Mouse (Mus musculus): ENCODE data around the gene Atp5f1.
"Not testable (repeated sequence)": the region's sequence is repeated elsewhere in the genome, so short reads cannot be mapped to it uniquely, and the experiment has no call there.

Atp5f1 gene

GRCm38 (mm10) chr3:105931095-105931494 lies 28.8 kb downstream of the Atp5f1 start:
- no peak for DNase-seq (ENCODE audit: low read depth in 2 of 2, low spot score in 2 of 2)

DNA sequence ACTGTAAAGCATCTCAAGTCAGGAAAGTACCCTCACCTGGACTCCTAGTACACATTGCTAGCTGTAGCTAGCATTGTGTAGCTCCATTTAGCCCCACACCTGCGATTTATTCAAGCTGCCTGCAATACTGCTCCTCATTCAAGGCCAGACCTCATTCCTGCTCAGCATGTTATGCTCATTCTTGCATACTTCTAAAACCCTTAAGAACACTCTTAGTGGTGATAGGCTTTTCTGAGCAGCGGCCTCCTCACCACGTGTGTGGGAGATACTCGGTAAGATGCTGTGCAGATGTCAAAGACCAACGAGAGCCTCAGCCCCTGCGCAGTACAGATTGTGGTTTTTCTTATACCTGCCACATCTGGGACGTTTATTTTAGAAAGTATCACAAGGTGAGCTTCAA lies 30.1 kb downstream of the Atp5f1 start:
- no peak for DNase-seq (ENCODE audit: low read depth in 2 of 2, low spot score in 2 of 2)

DNA sequence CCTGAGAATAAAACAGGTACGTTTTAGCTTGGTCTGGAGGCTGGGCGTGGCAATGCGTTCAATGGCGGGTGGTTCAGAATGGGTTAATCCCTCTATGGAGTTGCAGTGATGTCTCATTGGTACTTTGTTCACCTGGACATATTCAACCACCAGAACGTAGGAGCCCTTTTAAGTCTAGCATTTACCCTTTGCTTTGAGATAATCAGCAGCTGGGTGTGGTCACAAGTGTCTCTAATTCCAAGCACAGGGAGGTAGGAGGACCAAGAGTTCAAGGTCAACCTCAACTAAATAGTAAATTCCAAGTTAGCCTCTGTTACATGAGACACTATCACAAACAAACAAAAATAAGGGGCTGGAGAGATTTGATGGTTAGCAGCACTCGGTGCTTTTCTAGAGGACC lies 31.1 kb downstream of the Atp5f1 start:
- DNase-seq (ENCODE audit: low read depth in 2 of 2, low spot score in 2 of 2), result no peak

GRCm38 (mm10) chr3:105928195-105928569 lies 31.7 kb downstream of the Atp5f1 start:
- DNase-seq (ENCODE audit: low read depth in 2 of 2, low spot score in 2 of 2), result no peak

- no peak for DNase-seq (ENCODE audit: low read depth in 2 of 2, low spot score in 2 of 2)
These were observed 32.2 kb downstream of the Atp5f1 start for GRCm38 (mm10) chr3:105927561-105928194.

DNA sequence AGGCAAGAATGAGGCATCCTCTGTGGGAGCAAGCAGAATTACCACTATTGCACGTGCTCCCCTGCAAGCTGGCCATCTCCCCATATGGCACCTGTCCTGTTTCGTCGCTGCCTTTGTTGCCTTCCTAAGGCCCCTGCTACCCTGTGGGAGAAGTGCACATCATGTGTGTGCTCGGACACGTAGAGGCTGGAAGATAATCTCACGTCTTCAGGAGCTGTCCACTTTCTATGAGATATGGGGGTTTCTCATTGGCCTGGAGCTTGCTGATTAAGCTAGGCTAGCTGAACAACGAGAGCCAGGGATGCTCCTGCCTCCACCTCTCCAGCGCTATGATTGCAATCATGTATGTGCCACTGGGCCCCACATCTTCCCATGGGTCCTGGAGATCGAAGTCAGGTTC lies 35.3 kb downstream of the Atp5f1 start:
- no peak for DNase-seq (ENCODE audit: low read depth in 2 of 2, low spot score in 2 of 2)

GRCm38 (mm10) chr3:105921959-105922358 lies 37.9 kb downstream of the Atp5f1 start:
- no peak for DNase-seq (ENCODE audit: low read depth in 2 of 2, low spot score in 2 of 2)

- not testable (repeated sequence) for DNase-seq (ENCODE audit: low read depth in 2 of 2, low spot score in 2 of 2)
These were observed 39.2 kb downstream of the Atp5f1 start for GRCm38 (mm10) chr3:105920743-105921142.

- DNase-seq (ENCODE audit: low read depth in 2 of 2, low spot score in 2 of 2), result no peak
These were observed 41.5 kb downstream of the Atp5f1 start for GRCm38 (mm10) chr3:105918355-105918745.

DNA sequence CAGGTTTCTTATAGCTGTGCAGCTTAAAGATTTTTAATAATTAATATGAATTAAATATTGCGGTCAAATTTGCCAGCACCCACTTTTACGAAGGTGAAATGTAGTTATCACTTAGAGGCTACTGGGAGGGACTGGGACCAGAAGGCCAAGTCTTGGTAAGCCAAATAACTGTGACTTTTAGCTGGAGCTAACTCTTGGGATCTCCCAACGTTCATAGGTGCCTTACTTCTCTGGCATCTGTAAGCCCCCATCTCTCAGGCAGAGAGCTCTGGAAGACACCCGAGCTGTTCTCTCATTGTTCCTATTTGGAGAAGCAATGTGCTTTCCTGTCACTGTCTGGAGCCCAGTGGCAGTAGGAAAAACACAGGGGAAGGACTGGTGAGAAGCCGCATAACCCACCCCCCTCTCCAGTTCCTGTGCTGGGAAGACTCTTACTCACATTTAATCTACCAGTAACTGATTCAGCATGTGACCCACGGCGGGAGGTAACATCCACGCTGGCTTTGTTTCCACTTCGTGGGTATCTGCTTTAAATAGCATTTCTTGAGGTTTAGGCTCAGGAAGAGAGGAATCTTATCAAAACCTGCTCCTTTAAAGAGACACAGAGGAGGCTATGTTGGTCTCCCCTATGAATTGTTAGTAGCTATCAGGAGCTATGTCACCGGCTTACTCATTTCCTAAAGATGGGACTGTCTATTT lies 42.1 kb downstream of the Atp5f1 start:
- DNase-seq (ENCODE audit: low read depth in 2 of 2, low spot score in 2 of 2), result no peak

GRCm38 (mm10) chr3:105916455-105916854 lies 43.4 kb downstream of the Atp5f1 start:
- DNase-seq (ENCODE audit: low read depth in 2 of 2, low spot score in 2 of 2), result not testable (repeated sequence)

DNA sequence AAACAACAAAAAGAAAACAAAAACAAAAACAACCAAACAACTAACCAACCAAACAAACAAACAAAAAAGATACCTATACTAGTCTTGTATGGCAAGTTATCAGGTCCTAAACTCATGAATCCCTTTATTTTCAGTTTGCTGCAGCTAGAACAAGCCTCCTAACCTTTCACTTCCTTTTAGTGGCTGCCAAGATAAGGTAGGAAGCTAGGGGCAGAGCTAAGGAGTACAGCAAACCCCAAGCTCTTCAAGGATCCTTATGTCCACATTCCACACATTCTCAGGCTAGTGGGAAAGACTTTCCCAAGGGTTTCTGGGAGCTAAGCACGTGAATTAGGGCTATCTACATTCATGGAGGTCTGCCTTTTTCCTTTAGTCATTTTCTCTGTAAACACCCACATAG lies 44.6 kb downstream of the Atp5f1 start:
- no peak for DNase-seq (ENCODE audit: low read depth in 2 of 2, low spot score in 2 of 2)

DNA sequence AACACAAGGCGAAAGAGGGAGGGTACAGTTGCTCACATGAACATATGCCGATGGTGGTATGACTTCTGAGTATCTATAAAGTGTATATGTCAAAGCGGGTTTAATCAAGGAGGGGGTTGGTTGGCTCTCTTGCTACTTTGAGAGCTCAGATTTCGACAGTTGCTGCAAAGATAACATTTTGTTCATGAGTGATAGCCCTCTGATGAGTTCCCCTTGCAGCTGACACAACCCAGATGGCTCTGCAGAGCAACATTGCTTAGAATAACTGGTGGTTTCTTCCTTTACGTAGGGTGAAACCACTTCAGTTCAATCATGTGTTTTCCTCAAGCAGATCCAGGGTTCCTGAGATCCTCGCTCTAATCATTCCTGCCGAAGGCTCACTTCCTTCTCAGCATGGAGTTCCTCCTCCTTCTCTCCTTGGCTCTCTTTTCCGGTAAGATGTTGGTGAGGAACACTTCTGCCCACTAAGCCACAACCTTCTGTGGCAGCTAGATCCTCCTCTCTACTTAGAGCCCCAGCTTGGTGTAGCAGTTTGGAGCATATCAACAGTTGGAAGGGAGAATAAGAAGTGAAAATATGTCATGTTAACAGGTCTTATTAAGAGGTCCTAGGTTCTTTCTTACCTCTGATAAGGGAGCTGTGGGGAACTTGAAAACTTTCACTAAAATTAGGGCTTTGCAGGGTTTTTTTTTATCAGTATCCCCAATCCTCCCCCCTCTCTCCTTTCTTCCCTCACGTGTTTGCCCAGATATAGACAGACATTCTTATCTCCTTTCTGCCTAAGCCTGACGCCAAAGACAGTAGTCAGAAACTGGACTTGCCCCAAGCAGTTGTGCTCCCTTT lies 45.8 kb downstream of the Atp5f1 start:
- no peak for DNase-seq (ENCODE audit: low read depth in 2 of 2, low spot score in 2 of 2)

DNA sequence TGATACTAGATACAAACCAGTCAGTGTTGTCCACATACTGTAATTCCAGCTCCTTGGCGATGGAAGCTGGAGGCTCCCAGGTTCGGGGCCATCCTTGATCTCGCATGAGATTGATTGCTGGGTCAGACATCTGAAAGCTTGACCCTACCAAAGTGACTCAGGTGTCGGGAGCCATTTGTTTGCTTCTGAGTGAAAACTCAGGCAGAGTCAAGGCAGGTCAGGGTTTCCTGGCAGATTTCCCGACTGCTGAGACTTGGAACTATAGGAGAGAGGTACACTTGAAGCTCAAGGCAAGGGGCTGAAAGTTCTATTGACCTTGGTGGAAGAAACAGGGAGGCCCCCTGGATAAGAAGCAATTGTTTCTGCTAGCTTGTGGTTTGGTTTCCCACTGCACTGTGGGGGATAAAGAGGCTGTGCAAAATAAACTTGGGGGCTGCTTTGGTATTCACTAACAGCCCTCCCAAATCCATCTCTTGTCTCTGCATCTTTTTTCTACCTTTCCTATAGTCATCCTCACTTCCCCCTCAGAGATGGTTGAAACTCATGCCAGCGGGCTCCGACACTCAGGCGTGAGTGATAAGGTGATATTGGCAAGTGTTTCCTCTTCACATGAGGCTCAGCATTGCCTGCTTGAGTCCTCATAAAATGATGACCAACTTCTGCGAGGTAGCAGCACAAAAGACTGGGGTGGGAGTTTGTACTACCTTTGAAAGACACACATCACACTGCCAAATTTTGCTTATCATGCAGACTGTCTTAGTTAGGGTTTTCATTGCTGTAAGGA lies 47.6 kb downstream of the Atp5f1 start:
- no peak for DNase-seq (ENCODE audit: low read depth in 2 of 2, low spot score in 2 of 2)

GRCm38 (mm10) chr3:105910519-105911190 lies 49.2 kb downstream of the Atp5f1 start:
- peak in 1 of 2 experiments; percentile 22 for DNase-seq (ENCODE audit: low read depth in 2 of 2, low spot score in 2 of 2)

DNA sequence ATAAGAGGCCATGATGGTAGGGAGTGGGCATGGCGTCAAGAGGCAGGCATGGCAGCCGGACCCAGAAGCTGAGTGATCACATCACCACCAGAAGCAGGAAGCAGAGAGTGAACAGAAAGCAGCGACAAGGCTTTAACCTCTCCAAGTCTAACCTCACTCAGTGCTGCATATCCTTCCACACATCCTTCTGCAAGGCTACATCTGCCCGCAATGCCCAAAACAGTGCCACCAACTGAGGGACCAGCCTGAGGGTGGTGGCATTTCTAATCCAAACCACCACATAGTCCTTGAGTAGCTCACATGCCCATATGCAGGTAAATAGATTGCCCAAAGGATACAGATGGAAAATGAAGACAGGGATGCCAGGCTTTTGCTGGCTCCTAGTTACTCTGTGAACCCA lies 50.9 kb downstream of the Atp5f1 start:
- no peak for DNase-seq (ENCODE audit: low read depth in 2 of 2, low spot score in 2 of 2)

DNA sequence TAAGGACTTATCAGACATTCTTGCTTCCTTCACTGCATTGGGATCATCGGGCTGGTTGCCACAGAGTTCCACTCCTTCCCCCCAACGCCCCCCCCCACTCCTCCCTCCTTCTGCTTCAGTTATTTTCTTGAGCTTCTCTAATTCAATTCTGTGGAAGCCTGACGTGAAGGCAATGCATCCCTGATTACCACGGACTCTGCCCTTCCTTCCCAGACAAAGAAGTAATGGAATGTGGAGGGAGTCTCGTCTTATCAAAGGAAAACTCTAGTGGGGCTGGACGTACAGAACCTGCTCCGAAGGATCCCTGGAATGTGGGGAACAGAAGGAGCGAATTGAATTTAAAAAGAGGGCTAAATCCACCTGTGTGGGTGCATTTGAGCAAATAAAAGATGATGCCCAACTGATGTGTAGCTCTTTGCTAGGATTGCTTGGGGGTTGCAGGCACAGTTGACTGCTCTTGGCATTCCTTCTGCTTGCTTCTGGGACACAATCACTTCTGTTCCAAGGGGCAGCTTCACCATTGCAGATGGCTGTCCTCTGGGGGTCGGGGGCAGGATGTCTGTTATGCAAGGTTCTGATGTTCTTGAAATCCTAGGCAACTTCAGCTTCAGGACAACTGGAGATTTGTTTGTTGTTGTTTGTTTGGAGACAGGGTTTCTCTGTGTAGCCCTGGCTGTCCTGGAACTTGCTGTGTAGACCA lies 51.8 kb downstream of the Atp5f1 start:
- DNase-seq (ENCODE audit: low read depth in 2 of 2, low spot score in 2 of 2), result no peak

DNA sequence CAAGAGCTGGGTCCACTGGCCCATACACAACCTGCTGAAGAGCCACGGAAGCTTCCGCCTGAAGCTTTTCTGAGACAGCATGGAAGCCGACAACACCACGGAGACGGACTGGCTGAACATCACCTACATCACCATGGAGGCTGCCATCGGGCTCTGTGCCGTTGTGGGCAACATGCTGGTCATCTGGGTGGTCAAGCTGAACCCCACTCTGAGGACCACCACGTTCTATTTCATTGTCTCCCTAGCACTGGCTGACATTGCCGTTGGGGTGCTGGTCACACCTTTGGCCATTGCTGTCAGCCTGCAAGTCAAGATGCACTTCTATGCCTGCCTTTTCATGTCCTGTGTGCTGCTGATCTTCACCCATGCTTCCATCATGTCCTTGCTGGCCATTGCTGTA lies 55.2 kb downstream of the Atp5f1 start:
- DNase-seq (ENCODE audit: low read depth in 2 of 2, low spot score in 2 of 2), result no peak

DNA sequence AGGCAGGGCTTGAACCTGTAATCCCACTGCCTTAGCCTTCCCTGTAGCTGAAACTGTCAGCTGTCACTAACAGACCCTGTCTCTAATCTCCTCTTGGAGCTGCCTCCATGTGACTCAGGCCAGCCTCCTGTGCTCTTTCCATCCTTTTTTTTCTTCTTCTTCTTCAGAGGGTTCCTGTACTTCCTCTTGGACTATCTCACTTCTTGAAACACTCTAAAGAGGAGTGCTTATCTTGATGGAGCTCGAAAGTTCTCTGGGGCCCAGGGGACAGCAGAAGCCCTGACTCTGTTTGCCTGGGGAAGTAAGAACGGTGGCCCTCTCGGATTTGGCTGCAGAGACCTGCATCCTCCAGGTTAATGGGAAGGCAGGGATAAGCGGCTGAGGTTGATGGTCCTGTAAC lies 55.7 kb downstream of the Atp5f1 start:
- no peak for DNase-seq (ENCODE audit: low read depth in 2 of 2, low spot score in 2 of 2)

DNA sequence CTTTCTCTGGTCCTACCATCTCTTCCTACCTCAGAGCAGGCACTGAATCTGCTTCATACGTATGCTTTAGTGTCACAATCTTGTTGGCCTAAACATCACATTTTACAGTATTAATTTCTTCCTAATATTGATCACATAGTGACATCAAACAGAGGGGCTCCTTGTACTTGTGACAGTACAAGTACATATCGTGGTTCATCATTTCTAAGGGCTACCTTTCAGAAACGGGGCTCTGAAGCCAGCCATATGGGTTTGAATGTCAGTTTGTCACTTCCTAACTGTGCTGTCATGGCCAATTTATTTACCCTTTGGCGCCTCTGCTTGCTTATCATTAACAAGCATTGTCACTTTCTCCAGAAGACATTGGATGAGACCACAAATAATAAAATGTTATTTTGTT lies 58.4 kb downstream of the Atp5f1 start:
- no peak for DNase-seq (ENCODE audit: low read depth in 2 of 2, low spot score in 2 of 2)
